Mouse (Mus musculus): Measurements from ENCODE around the gene Traf4. TPM values are rescaled to one million over a fixed set of nuclear protein-coding genes. Genes with fewer than 3 reads are reported as not detected.

Gene Traf4
- total and polyA plus RNA-seq, 3 experiments = 34.4 to 42.0 TPM; not detected in 1

DNA sequence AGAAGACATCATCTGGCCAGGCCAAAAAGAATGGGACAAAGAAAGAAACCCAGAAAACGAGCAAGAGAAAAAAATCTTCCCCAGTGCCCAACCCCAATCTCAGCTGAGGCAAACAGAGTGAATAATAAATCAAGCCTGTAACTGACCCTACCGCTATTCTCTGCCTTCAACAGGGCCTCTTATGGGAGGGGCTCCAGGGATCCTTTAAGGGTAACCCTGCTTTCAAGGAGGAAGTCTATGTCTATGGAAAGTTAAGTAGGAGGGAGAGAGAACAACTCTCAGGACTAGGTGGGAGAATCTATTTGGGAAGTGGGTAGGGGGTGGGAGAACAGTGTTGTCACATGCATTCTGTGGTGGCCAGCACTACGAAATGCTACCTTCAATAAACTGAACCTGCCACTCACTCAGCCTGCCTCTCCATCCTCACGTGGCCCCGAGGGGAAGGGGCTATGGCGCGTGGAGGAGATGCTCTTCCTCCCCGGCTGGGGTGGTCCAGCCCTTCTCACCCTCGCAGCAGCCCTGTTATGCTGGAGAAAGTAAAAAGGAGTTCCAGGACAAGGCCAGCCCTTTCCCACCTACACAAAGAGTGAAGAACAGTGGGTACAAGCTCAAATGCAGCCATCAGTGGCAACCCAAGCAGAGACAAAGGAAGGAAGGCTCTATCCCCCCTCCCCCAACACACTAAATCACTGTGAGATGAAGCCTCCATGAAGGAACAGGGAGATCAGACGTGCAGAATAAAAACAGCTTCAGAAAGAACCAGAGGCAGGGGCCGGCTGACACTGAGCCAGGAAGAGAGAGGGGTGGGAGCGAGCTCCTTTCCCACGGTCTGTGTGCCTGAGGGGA is 40.2 kb upstream of the Traf4 start:
- H3K27me3 ChIP-seq (ENCODE audit: control insufficient read depth in 1 of 2, insufficient read depth in 2 of 2, low read length in 2 of 2) = no peaks in the 10 kb centered on the region
- no peak overlapping the region for H3K9ac ChIP-seq (ENCODE audit: control insufficient read depth, low read depth, low read length, poor library complexity, severe bottlenecking)
- no peak for DNase-seq (ENCODE audit: low read depth, low spot score)
- no peaks in the 10 kb centered on the region for H3K9me3 ChIP-seq (replicated peaks; ENCODE audit: insufficient read depth, low read length)
- H3K27ac ChIP-seq (ENCODE audit: control insufficient read depth, low read depth, low read length) = no peak overlapping the region
- no peaks in the 10 kb centered on the region for H3K79me2 ChIP-seq (ENCODE audit: control insufficient read depth, insufficient read depth, low read length, poor library complexity)
- no peak overlapping the region for H3K4me3 ChIP-seq (ENCODE audit: control insufficient read depth in 1 of 2, insufficient read depth in 1 of 2, low read depth in 2 of 2, low read length in 2 of 2)
- no peaks in the 10 kb centered on the region for H3K4me1 ChIP-seq (ENCODE audit: control insufficient read depth in 1 of 2, insufficient read depth in 2 of 2, low read length in 2 of 2)
- peaks cover 0 to 19% of the 10 kb centered on the region in 2 experiments; a peak in 2 of 4 replicates for H3K36me3 ChIP-seq (ENCODE audit: control insufficient read depth in 1 of 2, insufficient read depth in 2 of 2, low read length in 2 of 2)
- no peak for TF ChIP-seq MAX (IDR thresholded peaks at IDR 0.05; ENCODE audit: low read length)
- TF ChIP-seq CHD1 (IDR thresholded peaks at IDR 0.05; ENCODE audit: low read depth, low read length) = no peak
- TF ChIP-seq MYC (IDR thresholded peaks at IDR 0.05; ENCODE audit: low read depth, low read length) = no peak
- no peak for TF ChIP-seq POLR2AphosphoS2 (IDR thresholded peaks at IDR 0.05; ENCODE audit: low read length)
- TF ChIP-seq RCOR1 (IDR thresholded peaks at IDR 0.05; ENCODE audit: low read depth, low read length) = no peak
- no peak for TF ChIP-seq CHD2 (IDR thresholded peaks at IDR 0.05; ENCODE audit: low read length)
- TF ChIP-seq SMC3 (IDR thresholded peaks at IDR 0.05; ENCODE audit: low read depth, low read length) = no peak
- TF ChIP-seq POLR2A (IDR thresholded peaks at IDR 0.05; ENCODE audit: control insufficient read depth in 1 of 2, insufficient read depth in 1 of 2, low read depth in 1 of 2, low read length in 2 of 2, poor library complexity in 1 of 2) = no peak
- TF ChIP-seq SIN3A (IDR thresholded peaks at IDR 0.05; ENCODE audit: low read length) = no peak
- no peak for TF ChIP-seq GATA1 (IDR thresholded peaks at IDR 0.05; ENCODE audit: low read depth, low read length)

DNA sequence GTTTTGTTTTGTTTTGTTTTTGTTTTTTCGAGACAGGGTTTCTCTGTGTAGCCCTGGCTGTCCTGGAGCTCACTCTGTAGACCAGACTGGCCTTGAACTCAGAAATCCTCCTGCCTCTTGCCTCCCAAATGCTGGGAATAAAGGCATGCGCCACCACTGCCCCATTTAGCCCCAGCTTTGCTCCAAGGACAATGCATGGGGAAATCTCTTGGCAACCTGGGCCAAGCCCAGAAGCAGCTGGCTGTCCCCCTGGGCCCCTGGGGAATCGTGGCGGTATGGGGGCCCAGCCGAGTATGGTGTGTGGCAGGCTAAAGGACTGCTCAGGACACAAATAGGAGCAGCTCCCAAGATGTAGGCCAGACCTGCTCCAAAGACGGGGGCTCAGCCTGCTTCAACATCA is 38.9 kb upstream of the Traf4 start:
- H3K4me1 ChIP-seq (ENCODE audit: control insufficient read depth in 1 of 2, insufficient read depth in 2 of 2, low read length in 2 of 2) = no peaks in the 10 kb centered on the region
- no peak for TF ChIP-seq MXI1 (IDR thresholded peaks at IDR 0.05; ENCODE audit: low read depth, low read length)
- no peak for TF ChIP-seq USF1 (IDR thresholded peaks at IDR 0.05; ENCODE audit: low read depth, low read length)
- no peak; the same call in 1 of the 2 replicates for TF ChIP-seq POLR2AphosphoS2 (IDR thresholded peaks at IDR 0.05; ENCODE audit: low read length)
- TF ChIP-seq ZKSCAN1 (IDR thresholded peaks at IDR 0.05; ENCODE audit: low read depth, low read length) = no peak
- no peak for TF ChIP-seq SMC3 (IDR thresholded peaks at IDR 0.05; ENCODE audit: low read depth, low read length)
- no peak for TF ChIP-seq UBTF (IDR thresholded peaks at IDR 0.05; ENCODE audit: borderline replicate concordance, insufficient read depth, low read depth, low read length)
- TF ChIP-seq MEF2A (IDR thresholded peaks at IDR 0.05; ENCODE audit: extremely low read depth, insufficient replicate concordance, low read depth, low read length, poor library complexity, severe bottlenecking) = no peak
- TF ChIP-seq TCF12 (IDR thresholded peaks at IDR 0.05; ENCODE audit: low read depth, low read length) = no peak
- no peak for TF ChIP-seq BHLHE40 (IDR thresholded peaks at IDR 0.05; ENCODE audit: borderline replicate concordance, low read depth, low read length)
- TF ChIP-seq CHD1 (IDR thresholded peaks at IDR 0.05; ENCODE audit: low read depth, low read length) = no peak
- no peaks in the 10 kb centered on the region for H3K9me3 ChIP-seq (replicated peaks; ENCODE audit: insufficient read depth, low read length)
- no peak overlapping the region for H3K4me3 ChIP-seq (ENCODE audit: control insufficient read depth in 1 of 2, insufficient read depth in 1 of 2, low read depth in 2 of 2, low read length in 2 of 2)
- no peaks in the 10 kb centered on the region for H3K79me2 ChIP-seq (ENCODE audit: control insufficient read depth, insufficient read depth, low read length, poor library complexity)
- H3K27ac ChIP-seq (ENCODE audit: control insufficient read depth, low read depth, low read length) = no peak overlapping the region
- no peak overlapping the region for H3K9ac ChIP-seq (ENCODE audit: control insufficient read depth, low read depth, low read length, poor library complexity, severe bottlenecking)
- peaks cover 0 to 10% of the 10 kb centered on the region in 2 experiments; a peak in 2 of 4 replicates for H3K36me3 ChIP-seq (ENCODE audit: control insufficient read depth in 1 of 2, insufficient read depth in 2 of 2, low read length in 2 of 2)
- no peak for DNase-seq (ENCODE audit: low read depth, low spot score)
- H3K27me3 ChIP-seq (ENCODE audit: control insufficient read depth in 1 of 2, insufficient read depth in 2 of 2, low read length in 2 of 2) = no peaks in the 10 kb centered on the region
